Mouse (Mus musculus) kidney, embryonic 14.5 days (tissue): ENCODE data around the gene Pfdn4. TPM values are rescaled to one million over a fixed set of nuclear protein-coding genes. Genes with fewer than 3 reads are reported as not detected.

ENCODE experiments used
- ATAC-seq: fragments of 200-750 bp; cut with Nextera tagmentation; 2 replicates; pipeline ENCODE4 v1.8.0; 2017; ENCODE audit warnings: moderate number of reproducible peaks, mild to moderate bottlenecking, moderate TSS enrichment, moderate library complexity; ENCODE audit not compliant: low FRiP score, low TSS enrichment
- H3K27ac ChIP-seq: fragments of 300-500 bp; sonication (generic); 2 replicates; pipeline ENCODE4 v1.5.1; 2014; ENCODE audit warnings: low read depth, mild to moderate bottlenecking, low read length, moderate library complexity, mixed read lengths
- H3K27me3 ChIP-seq: fragments of 300-500 bp; sonication (generic); 2 replicates; pipeline ENCODE4 v1.6.1; 2014; ENCODE audit warnings: mild to moderate bottlenecking, low read length; ENCODE audit not compliant: control insufficient read depth, insufficient read depth
- H3K36me3 ChIP-seq: fragments of 300-500 bp; sonication (generic); 2 replicates; pipeline ENCODE4 v1.6.1; 2014; ENCODE audit warnings: low read length, mixed read lengths; ENCODE audit not compliant: control insufficient read depth, insufficient read depth
- H3K4me1 ChIP-seq: fragments of 300-500 bp; sonication (generic); 2 replicates; pipeline ENCODE4 v1.6.1; 2014; ENCODE audit warnings: low read length, mixed read lengths; ENCODE audit not compliant: control insufficient read depth, insufficient read depth
- H3K4me2 ChIP-seq: fragments of 300-500 bp; sonication (generic); replicated peaks from 2 replicates; pipeline ENCODE4 v1.6.1; 2014; ENCODE audit warnings: low read depth, mild to moderate bottlenecking, low read length
- H3K4me3 ChIP-seq: fragments of 300-500 bp; sonication (generic); 2 replicates; pipeline ENCODE4 v1.5.1; 2014; ENCODE audit warnings: mild to moderate bottlenecking, low read length
- H3K9ac ChIP-seq: fragments of 300-500 bp; sonication (generic); 2 replicates; pipeline ENCODE4 v1.6.1; 2014; ENCODE audit warnings: low read depth, mild to moderate bottlenecking, low read length, moderate library complexity
- H3K9me3 ChIP-seq: fragments of 300-500 bp; sonication (generic); 2 replicates; pipeline ENCODE4 v1.6.1; 2016; ENCODE audit warnings: low read length; ENCODE audit not compliant: control insufficient read depth
- WGBS: fragments of 180-500 bp; shearing (Covaris S2); extraction: QIAGEN DNeasy Blood & Tissue Kit; methylation state at CpG from one replicate; pipeline ENCODE4 v1.1.7; 2014; 5-methylcytosine and 5-hydroxymethylcytosine counted together
- polyA plus RNA-seq: library from polyadenylated mRNA; unstranded; fragments of >200 nt; fragmentation: Nextera tagmentation; extraction: Ambion mirVana; gene quantifications from 2 replicates; pipeline ENCODE4 v1.2.1, GENCODE M21; 2014

The Pfdn4 gene
- polyA plus RNA-seq, 1 experiment from 2014 or later = 102 TPM

- H3K9ac ChIP-seq = no peak overlapping the region
These were observed 38.0 kb downstream of the Pfdn4 start for GRCm38 (mm10) chr2:170534116-170534802.

DNA sequence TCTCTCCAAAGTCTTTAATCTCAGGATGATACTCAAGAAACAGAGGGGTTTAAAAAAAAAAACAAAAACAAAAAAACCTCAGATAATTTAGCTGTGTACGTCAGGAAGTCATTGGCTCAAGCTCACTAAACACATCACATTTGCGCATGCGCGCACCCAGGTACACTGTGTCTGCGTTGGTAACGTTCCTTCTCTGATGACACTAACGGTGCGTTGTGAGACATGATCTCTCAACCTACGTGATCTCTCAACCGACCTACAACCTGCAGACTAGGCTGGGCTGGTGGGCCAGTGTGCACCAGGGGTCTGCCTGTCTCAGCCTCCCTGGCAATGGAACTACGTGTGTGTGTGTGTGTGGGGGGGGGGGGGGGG lies 38.6 kb downstream of the Pfdn4 start:
- Histone ChIP-seq H3K9ac (no peak overlapping the region), H3K4me1 (no peaks in the 10 kb centered on the region), H3K36me3 (no peaks in the 10 kb centered on the region), H3K27ac (no peak overlapping the region), H3K27me3 (no peaks in the 10 kb centered on the region), H3K4me2 (no peak overlapping the region), H3K9me3 (no peaks in the 10 kb centered on the region), H3K4me3 (no peak overlapping the region)
- WGBS = 89% methylated on average over 11 of the region's 11 CpGs
- no peak for ATAC-seq

More at GRCm38 (mm10) chr2:170534116-170534802, 38.0 kb downstream of the Pfdn4 start:
- no peak overlapping the region for H3K4me3 ChIP-seq
- whole genome bisulfite sequencing = 67% methylated on average over 11 of the region's 12 CpGs
- no peak overlapping the region for H3K4me2 ChIP-seq
- no peak for ATAC-seq
- no peaks in the 10 kb centered on the region for H3K4me1 ChIP-seq
- H3K9me3 ChIP-seq = no peaks in the 10 kb centered on the region
- no peaks in the 10 kb centered on the region for H3K36me3 ChIP-seq
- no peak overlapping the region for H3K27ac ChIP-seq
- no peaks in the 10 kb centered on the region for H3K27me3 ChIP-seq

- Histone ChIP-seq H3K36me3 (no peaks in the 10 kb centered on the region), H3K9me3 (no peaks in the 10 kb centered on the region), H3K4me2 (no peak overlapping the region), H3K9ac (no peak overlapping the region), H3K4me1 (no peaks in the 10 kb centered on the region), H3K27ac (no peak overlapping the region), H3K4me3 (no peak overlapping the region), H3K27me3 (no peaks in the 10 kb centered on the region)
- ATAC-seq = no peak
These were observed 39.6 kb downstream of the Pfdn4 start for GRCm38 (mm10) chr2:170535841-170536240.

DNA sequence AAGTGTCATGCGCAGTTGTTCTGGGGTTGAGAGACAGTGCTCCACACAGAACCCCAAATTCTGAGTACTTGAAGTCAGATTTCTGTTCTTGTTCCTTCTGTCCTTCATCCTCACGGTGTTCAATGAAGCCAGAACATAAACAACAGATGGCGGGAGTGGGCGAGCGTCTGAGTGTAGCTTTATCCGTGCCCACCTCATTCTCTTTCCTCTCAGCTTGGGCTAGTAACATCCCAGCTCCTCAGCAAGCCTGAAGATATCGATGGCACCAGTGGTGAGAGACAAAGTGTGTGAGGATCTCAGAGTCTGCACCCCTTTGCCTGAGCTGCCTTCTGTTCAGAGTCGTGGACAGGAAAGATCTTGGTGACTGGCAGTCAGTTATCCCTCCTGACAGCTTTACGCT lies 43.0 kb downstream of the Pfdn4 start:
- no peaks in the 10 kb centered on the region for H3K4me1 ChIP-seq

DNA sequence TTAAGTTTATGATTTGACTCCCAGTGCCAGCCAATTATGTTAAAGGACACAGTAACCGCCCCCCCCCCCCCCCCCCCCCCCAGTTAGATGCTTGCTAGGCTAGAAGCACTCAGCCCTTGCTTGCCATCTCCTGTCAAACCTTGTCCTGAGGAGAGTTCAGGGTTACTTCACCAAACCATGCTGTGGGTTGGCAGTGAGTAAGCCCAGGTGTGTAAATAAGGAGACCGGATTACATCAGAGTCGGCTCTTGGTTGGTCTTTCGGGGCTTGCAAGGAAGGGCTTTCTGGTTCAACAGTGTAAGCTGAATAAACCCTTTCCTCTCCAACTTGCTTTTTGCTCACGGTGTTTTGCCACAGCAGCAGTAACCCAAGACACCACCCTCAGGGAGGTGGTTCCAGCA lies 47.4 kb downstream of the Pfdn4 start:
- Histone ChIP-seq H3K27me3 (no peaks in the 10 kb centered on the region), H3K27ac (no peak overlapping the region), H3K36me3 (no peaks in the 10 kb centered on the region), H3K4me1 (peaks cover 15% of the 10 kb centered on the region), H3K4me2 (no peak overlapping the region), H3K9ac (no peak overlapping the region), H3K4me3 (no peak overlapping the region), H3K9me3 (no peaks in the 10 kb centered on the region)
- no peak for ATAC-seq
- WGBS = 62% methylated on average over 4 of the region's 5 CpGs

More for the DNA sequence above, 43.0 kb downstream of the Pfdn4 start:
- no peak for ATAC-seq
- Histone ChIP-seq H3K27ac (no peak overlapping the region), H3K4me3 (no peak overlapping the region), H3K4me2 (no peak overlapping the region), H3K27me3 (no peaks in the 10 kb centered on the region), H3K9me3 (no peaks in the 10 kb centered on the region), H3K36me3 (no peaks in the 10 kb centered on the region), H3K9ac (no peak overlapping the region)
- 78% methylated on average over 9 of the region's 9 CpGs for WGBS

DNA sequence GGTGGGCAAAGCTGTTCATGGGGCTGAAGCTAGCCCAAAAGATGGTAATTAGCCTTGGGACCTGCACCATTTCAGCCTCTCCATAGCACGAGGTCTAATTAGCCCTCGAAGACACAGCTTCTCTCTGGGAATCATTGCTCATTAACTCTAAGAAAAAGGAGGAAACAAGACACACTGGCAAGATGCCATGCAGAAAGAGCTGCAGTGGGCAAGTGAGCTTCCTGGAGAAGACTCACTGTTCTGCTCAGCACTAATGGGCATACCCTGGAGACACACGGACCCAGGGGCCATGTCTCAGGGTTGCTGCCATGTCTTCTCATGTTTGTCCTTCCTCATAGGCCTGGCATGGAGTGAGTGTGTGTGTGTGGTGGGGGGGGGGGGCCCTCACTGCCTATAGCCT lies 47.9 kb downstream of the Pfdn4 start:
- H3K4me1 ChIP-seq = peaks cover 15% of the 10 kb centered on the region
- H3K4me3 ChIP-seq = no peak overlapping the region
- no peaks in the 10 kb centered on the region for H3K9me3 ChIP-seq
- H3K27ac ChIP-seq = no peak overlapping the region
- H3K36me3 ChIP-seq = no peaks in the 10 kb centered on the region
- H3K4me2 ChIP-seq = no peak overlapping the region
- H3K27me3 ChIP-seq = no peaks in the 10 kb centered on the region
- ATAC-seq = no peak
- no peak overlapping the region for H3K9ac ChIP-seq
- 77% methylated on average over 3 of the region's 3 CpGs for WGBS

DNA sequence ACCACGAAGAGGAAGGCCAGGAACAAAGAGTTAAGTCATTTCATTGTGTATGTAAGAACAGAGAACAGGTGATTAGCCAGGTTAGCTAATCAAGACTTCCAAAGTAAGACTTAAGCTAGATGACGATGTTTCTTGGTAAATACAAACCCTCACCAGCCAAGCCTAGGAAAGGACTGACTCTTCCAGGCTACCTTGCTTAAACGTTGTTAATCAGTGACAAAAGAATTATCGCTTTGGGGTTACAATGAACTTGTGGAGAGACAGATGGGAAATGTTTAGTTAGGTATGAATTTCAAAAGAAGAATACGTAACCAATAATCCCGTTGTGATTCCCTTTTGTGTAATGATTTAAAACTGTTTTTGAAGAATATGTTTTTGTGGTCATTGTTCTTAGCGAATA lies 48.7 kb downstream of the Pfdn4 start:
- no peak for ATAC-seq
- H3K4me2 ChIP-seq = no peak overlapping the region
- H3K36me3 ChIP-seq = no peaks in the 10 kb centered on the region
- H3K27ac ChIP-seq = no peak overlapping the region
- peaks cover 15% of the 10 kb centered on the region for H3K4me1 ChIP-seq
- 72% methylated on average over 7 of the region's 7 CpGs for WGBS
- no peak overlapping the region for H3K4me3 ChIP-seq
- H3K9me3 ChIP-seq = no peaks in the 10 kb centered on the region
- no peaks in the 10 kb centered on the region for H3K27me3 ChIP-seq
- no peak overlapping the region for H3K9ac ChIP-seq

DNA sequence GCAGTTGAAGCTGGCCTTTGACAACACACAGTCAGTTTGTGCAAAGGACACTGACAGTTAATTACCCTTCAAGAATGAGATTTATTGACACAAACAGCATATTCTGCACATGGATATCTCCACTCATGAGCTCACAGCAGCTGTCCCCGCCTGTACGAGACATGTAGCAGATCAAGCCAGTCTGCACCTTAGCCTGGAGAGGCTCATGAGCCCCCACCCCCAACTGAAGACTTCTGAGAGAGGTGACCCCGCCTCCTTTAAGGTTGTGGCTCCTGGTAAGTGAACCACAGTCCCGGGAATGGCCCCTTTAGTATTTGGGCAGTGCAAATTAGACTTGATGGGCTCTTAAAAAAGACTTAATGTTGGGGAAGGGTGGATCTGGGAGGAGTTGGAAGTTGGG lies 49.5 kb downstream of the Pfdn4 start:
- Histone ChIP-seq H3K4me3 (no peak overlapping the region), H3K9me3 (no peaks in the 10 kb centered on the region), H3K4me2 (no peak overlapping the region), H3K36me3 (no peaks in the 10 kb centered on the region), H3K27me3 (no peaks in the 10 kb centered on the region), H3K9ac (no peak overlapping the region), H3K4me1 (peaks cover 15% of the 10 kb centered on the region), H3K27ac (no peak overlapping the region)
- peak; percentile 62 for ATAC-seq
- WGBS = 32% methylated on average over 4 of the region's 4 CpGs

GRCm38 (mm10) chr2:170547526-170547925 lies 51.3 kb downstream of the Pfdn4 start:
- no peaks in the 10 kb centered on the region for H3K36me3 ChIP-seq
- H3K4me2 ChIP-seq = no peak overlapping the region
- H3K9me3 ChIP-seq = no peaks in the 10 kb centered on the region
- no peak overlapping the region for H3K4me3 ChIP-seq
- H3K4me1 ChIP-seq = peaks cover 15% of the 10 kb centered on the region
- H3K9ac ChIP-seq = no peak overlapping the region
- no peak overlapping the region for H3K27ac ChIP-seq
- 10% methylated on average over 6 of the region's 6 CpGs for WGBS
- no peaks in the 10 kb centered on the region for H3K27me3 ChIP-seq
- ATAC-seq = no peak
